Mouse (Mus musculus) embryo, embryonic 10.5 days (tissue): Measurements from ENCODE around the gene Fgfr2.

Source experiments
- DNase-seq: peaks from one replicate; pipeline ENCODE4 v3.0.0-alpha.2; 2015; ENCODE audit warnings: low spot score

Gene Fgfr2

GRCm38 (mm10) chr7:132934743-132935142 is 188.4 kb downstream of the Fgfr2 start:
- no peak for DNase-seq

DNA sequence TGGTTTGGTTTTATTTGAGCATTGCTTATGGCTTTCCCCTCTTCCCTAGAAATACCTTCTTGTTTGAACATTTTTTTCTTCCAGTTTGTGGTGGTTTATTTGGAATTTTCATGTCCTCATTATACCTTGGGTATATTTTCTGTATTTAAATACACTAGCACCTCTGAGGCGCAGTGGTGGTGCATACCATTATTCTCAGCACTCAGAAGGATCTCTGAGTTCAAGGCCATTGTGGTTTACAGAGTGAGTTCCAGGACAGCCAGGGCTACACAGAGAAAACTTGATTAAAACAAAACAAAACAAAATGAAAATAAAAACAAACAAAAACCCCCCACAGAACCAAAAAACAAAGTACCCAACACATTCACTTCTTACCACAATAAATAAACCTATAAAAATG is 189.8 kb downstream of the Fgfr2 start:
- DNase-seq, result no peak

DNA sequence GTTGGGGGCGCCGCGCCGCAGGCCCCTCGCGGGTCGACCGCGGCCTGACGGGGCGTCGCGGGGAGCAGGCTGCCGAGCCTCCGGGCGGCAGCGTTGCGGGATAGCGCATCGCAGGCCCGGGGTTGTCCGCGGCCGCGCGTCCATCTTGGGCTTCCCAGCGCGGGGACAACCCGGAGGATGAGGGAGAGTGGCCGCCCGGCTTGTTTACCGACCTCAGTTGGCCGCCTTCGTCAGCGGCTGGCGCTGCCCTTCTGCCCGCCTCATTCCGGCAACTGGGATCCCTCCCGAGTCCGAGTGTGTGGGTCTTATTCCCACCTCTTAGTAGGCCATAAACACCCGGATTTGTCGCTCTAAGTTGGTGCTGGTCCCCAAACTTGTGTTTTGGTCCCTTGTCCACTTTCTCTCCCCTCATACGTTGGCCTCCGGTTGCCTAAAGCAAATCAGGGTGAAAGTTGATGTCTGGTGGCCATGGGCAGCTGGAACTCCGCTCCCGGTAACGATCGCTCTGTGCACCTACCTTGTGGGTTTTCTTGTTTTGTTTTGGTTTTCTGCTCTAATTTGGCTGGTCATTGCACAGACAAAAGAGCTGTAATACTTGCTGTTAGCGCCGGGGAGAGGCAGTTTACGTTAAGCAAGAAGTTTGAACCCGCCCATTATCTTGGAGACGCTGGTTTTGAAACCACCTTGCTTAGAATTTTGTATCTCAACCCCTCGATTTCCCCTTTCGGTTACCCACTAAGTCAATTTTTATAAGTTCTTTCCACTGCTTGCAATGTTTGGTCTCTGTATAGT is 191.4 kb downstream of the Fgfr2 start:
- peak; percentile 57 for DNase-seq

DNA sequence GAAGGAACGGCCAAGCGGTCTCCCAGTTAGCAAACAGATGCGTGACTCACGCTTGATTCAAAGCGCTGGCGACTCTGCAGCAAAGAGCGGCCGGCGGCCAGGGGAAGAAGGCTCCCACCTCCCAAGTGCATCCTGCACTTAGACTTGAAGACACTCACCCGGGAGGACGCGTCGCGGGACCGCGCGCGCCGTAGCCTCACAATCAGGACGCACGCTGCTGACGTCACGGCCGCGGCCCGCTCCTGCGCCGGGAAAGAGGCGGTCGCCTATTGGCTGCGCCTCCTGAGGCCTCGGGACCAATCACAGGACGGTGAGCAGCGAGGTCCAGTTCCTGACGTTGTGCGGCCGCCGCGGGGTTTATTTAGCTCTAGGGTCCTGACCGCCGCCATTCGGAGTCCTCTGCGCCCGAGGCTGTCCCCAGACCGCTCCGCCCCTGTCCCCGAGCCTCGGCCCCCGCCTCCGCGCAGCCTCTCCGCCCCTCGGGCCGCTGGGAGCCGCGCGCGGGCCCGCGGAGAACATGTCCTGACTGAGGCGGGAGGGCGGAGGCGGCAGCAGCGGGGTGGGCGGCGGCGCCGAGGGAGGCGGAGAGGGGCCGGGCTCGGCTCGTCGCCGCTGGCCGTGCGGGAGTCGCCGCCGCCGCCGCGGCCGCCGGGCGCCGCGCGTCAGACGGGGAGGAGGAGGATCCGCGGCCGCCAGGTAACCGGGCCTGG is 192.1 kb downstream of the Fgfr2 start, which contains the start of gene Zranb1:
Zranb1 (plus strand) TSS at position 293 of the 710 bp plus-strand sequence.
- DNase-seq, result peak; percentile 99

GRCm38 (mm10) chr7:132930055-132930454 is 193.1 kb downstream of the Fgfr2 start:
- peak; percentile 14 for DNase-seq

DNA sequence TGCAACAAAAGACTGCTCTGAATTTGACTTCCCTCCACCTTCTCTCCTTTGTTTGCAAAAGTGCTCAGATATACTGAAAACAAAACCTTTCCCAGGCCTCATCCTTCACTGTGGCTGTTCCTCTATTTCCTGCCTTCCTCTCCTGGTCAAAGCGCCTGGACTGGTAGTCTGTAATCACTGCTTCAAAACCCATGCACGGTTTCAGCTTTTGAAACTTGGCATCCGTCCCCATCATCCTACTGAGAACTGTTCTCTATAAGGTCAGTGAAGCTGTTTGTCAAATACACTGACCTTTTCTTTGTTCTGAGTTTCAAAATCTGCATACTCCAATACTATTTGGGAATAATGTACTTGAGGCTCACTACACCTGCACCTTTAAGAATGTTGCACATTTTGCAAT is 195.9 kb downstream of the Fgfr2 start:
- no peak for DNase-seq

DNA sequence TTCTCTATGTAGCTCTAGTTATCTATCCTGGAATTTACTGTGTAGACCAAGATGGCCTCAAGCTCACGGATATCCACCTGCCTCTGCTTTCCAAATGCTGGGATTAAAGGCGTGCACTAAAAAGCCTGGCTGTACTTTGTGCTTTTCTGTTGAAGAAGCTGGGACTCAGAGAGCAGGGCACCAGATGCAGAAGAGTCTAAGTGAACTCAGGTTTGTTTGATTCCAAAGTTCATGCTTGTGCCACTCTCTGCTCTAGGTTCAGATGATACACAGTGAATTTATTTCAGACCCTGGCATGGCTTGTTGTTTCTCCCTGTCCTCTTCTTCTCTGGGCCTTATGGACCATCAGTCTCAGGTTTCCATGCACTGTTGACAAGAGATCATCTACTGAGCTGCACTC is 197.9 kb downstream of the Fgfr2 start:
- DNase-seq, result no peak

- no peak for DNase-seq
Measured at GRCm38 (mm10) chr7:132921971-132922370, 201.2 kb downstream of the Fgfr2 start.

DNA sequence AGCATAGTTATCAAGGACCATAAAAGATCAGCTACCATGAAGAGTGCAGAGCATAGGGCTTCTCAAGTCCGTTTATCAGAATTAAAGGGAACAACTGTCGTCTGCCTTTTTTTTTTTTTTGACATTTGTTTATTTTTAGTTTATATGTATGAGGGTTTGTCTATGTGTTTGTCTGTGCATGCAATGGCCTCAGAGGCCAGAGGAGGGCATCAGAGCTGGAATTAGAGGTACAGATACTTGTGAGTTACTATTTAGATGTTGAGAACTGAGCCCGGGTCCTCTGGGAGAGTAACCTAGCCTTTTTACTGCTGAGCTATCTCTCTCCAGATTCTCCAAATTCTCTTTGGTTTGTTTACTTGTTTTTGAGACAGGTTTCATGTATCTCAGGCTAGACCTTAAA is 219.4 kb downstream of the Fgfr2 start:
- DNase-seq, result no peak

- no peak for DNase-seq
Measured at GRCm38 (mm10) chr7:132900826-132901531, 222.2 kb downstream of the Fgfr2 start.

- peak; percentile 28 for DNase-seq
Measured at GRCm38 (mm10) chr7:132898234-132898633, 224.9 kb downstream of the Fgfr2 start.

DNA sequence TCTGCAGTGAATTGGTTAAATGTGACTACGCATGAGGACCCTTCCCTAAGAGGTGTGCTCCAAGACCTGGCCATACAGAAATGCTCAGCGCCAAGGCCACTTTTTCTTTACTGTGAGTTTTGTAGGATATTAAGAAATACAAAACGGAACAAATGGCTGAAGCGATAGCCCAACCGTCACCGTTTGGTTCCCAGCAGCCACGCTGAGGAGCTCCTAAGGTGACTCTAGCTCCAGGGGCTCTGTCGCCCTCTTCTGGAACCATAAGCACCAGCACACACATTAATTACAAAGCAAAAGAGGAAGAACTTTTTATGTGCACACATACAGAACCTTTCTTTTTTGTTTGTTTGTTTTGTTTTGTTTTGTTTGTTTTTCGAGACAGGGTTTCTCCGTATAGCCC is 225.9 kb downstream of the Fgfr2 start:
- DNase-seq, result no peak

DNA sequence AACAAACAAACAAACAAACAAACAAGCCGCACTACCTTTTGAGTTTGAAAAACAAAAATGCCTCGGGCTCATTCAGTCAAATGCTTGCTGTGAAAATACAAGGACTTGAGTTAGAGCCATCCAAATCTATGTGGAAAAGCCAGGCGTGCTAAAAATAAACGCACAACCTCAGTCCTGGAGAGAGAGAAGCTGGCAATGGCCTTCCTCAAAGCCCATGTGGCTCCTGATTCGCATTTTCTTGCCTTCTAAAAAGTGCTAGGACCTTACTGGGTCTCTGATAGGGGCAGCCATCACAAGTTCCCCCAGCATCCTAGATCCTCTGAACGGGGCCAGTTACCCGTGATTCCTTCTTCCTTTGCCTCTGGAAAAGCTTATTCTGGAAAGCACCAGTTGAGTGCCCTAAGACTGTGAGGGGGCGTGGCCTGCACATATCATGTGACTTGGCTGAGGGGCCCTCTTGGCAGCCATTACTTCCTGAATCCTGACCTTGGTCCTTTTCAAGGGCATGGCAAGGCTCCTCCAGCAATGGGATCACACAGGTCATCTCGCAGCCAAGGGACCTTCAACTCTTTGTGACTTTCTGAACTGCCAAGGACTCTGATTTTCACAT is 226.8 kb downstream of the Fgfr2 start:
- DNase-seq, result no peak

DNA sequence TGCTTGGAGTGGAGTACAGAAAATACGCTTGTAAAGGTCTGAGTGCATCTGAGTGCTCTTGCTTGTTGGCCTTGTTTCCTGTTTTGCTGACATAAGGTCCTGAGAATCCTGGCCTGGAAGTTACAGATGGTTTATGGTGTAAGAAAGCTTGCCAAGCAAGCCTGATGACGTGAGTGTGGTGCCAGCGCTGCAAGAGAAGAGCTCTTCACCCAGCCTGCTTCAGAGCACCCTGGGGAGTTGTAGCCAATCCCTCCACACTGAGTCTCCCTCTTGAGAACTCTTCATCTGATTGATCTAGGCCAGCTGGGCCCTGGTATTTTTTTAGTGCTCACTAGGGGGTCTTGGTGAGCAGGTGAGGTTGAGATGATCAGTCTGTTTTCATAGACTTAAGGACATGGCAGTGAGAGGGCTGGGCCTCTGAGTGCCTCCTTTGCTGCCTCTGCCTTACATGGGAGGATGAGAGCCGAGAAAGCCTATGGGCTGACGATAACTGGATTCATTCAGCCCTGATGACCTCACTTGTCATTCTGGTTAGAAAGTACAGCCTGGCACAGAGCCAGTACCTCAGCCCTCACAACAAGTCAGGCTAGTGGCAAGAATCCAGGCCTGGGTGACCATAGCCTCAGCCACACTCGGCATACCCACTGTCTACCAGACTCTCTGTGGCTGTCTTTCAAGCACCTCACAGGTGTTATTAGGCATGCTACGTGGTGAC is 228.2 kb downstream of the Fgfr2 start:
- DNase-seq, result no peak

DNA sequence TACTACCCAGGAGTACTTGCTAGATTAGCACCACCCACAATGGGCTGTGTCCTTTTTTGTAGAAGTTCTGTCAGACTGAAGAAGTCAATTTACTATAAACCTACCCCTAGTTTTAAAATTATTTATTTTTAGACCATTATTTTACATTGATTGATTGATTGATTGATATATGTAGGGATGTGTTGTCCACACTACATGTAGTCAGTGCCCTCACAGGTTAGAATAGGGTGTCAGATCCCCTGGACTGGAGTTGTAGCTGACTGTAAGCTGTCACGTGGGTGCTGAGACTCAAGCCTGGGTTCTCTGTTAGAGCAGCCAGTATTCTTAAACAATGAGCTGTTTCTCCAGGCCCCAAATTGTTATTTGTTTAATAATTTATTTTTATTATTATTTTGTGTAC is 229.8 kb downstream of the Fgfr2 start:
- no peak for DNase-seq

- DNase-seq, result no peak
Measured at GRCm38 (mm10) chr7:132892806-132893205, 230.3 kb downstream of the Fgfr2 start.

DNA sequence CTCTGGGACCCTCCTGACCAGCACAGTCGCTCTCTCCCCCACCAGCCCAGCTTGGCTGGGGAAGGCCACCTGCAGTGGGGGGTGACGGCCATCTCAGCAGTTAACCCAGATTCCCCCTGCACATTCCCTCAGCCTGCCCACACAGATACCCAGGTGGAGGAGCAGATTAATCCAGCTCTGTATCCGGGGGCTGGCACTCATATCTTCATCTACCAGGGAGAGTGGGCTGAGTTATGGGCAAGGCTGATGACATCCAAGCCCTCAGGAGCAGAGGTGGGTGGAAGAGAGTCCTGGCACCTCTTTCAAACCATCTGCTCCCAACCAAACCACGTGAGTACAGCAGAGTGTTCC is 230.9 kb downstream of the Fgfr2 start:
- no peak for DNase-seq

DNA sequence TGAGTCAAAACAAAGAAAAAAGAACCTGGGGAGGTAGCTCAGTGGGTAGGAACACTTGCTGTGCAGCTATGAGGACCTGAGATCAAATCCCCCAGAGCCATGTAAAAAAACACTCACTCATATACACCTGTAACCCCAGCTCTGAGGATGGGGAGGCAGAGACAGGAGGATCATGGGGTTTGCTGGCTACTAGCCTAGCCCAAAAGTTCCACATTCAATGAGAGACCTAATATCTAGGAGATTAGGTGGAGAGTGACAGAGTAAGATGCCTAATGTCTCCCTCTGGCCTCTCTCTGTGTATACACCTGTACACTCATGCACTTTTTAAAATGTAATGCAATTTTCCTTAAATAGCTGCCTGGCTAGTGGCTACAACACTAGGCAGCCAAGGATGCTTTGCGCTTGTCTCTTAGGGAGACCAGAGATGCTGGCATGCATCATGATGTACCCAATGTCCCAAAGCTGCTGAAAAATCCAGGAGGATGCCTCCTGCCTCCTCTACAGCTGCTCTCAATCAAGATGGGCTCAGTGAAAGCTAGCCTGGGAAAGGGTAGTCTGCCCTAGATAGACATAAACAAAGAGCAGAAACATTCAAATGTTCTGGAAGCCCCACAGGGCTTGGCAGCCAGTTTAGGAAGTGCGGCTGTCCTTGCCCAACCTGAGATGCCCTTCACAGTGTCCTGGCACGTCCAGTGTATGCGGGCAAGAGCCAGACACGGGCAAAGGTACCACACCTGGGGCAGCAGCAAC is 231.4 kb downstream of the Fgfr2 start:
- DNase-seq, result no peak

GRCm38 (mm10) chr7:132890201-132890600 is 232.9 kb downstream of the Fgfr2 start:
- DNase-seq, result no peak

DNA sequence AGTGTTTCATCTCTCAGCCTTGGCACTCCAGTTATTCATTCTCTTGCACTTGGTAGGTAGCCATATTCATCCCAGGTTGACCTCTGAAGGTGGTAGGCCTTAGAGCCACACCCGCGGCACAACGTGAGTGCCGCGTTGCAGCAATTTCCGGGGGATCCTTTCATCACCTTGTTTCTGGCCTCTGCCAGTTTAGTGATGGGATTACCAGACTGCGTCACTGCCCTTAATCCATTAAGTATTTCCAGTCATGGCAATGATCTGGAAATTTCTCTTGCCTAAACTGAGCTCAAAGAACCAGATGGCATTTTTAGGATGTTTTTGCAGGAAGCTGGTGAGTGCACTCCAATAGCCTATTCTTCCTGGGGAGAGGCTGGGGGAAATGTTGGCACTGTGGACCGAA is 233.5 kb downstream of the Fgfr2 start:
- no peak for DNase-seq
